Mouse (Mus musculus): Measurements from ENCODE around the gene Nxpe4.

DNA sequence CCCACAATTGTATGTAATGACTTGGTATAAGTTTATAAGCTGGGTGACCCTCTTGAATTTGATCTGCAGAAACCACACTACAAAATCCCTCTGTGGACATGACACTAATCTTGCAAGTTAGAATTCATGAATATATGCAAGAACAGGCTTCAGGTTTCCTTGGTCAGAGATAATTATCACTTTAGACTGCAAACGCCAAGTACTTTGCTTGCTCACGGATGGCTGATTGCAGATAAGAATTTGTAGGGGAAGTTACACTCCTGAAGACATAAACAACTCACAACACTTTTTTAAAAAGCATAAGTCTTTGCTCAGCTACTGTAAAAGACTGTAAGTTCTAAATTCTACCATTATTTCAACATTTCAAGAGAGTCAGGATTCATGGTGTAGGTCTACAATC lies 212.5 kb downstream of the Nxpe4 start:
- TF ChIP-seq MAX (IDR thresholded peaks at IDR 0.05; ENCODE audit: low read length) (no peak), POLR2A (IDR thresholded peaks at IDR 0.05; ENCODE audit: low read depth, low read length) (no peak), CTCF (conservative IDR thresholded peaks at IDR 0.05 in 1 of 2, IDR thresholded peaks at IDR 0.05 in 1 of 2; ENCODE audit: low read depth in 2 of 2, low read length in 2 of 2) (no peak), NRF1 (IDR thresholded peaks at IDR 0.05; ENCODE audit: low read depth, low read length) (no peak), KAT2A (IDR thresholded peaks at IDR 0.05; ENCODE audit: insufficient replicate concordance, low read length) (no peak), MAFK (IDR thresholded peaks at IDR 0.05; ENCODE audit: insufficient replicate concordance, low read length) (no peak), BHLHE40 (IDR thresholded peaks at IDR 0.05; ENCODE audit: low read depth, low read length) (no peak), ZKSCAN1 (IDR thresholded peaks at IDR 0.05; ENCODE audit: borderline replicate concordance, low read depth, low read length) (no peak), POLR2AphosphoS2 (IDR thresholded peaks at IDR 0.05; ENCODE audit: low read depth, low read length) (no peak), UBTF (IDR thresholded peaks at IDR 0.05; ENCODE audit: low read depth, low read length) (no peak), ZC3H11A (IDR thresholded peaks at IDR 0.05; ENCODE audit: low read depth, low read length) (no peak), USF2 (conservative IDR thresholded peaks at IDR 0.05; ENCODE audit: low read depth, low read length) (no peak)

All from CH12.LX (cell line).